Mouse (Mus musculus) T-helper 2 cell (primary cell): ENCODE results near the gene Gm20605.

Experiments used
- in situ Hi-C: fragments of 300-600 bp; cut with MboI, MseI; formaldehyde crosslinking; loops from one replicate; pipeline ENCODE4 v1.15.1; 2025; ENCODE audit warnings: high pct_unique_total_duplicates

Gene Gm20605

GRCm38 (mm10) chr5:137684294-137685123 is 55.5 kb downstream of the Gm20605 start, which contains the start of gene Agfg2:
TSS of gene Agfg2 (minus strand) at chr5:137684726.
- in situ Hi-C loops, result loop anchor here (5.0 kb wide), 1 partner anchor 63 kb away; the partner anchor contains the start of gene Tsc22d4

- in situ Hi-C loops, result loop anchor here (5.0 kb wide), 1 partner anchor 62 kb away; the partner anchor contains the start of gene Tsc22d4
These were observed 56.7 kb downstream of the Gm20605 start for GRCm38 (mm10) chr5:137685653-137686052.

- in situ Hi-C loops, result loop anchor here (5.0 kb wide), 1 partner anchor 61 kb away; the partner anchor contains the start of gene Tsc22d4
These were observed 57.3 kb downstream of the Gm20605 start for GRCm38 (mm10) chr5:137686127-137686790.

- in situ Hi-C loops, result loop anchor here (5.0 kb wide), 1 partner anchor 57 kb away; the partner anchor contains the start of gene Tsc22d4
These were observed 61.0 kb downstream of the Gm20605 start for GRCm38 (mm10) chr5:137689974-137690373.

GRCm38 (mm10) chr5:137690531-137690930 is 61.6 kb downstream of the Gm20605 start:
- in situ Hi-C loops, result no loop called here

GRCm38 (mm10) chr5:137691881-137692280 is 62.9 kb downstream of the Gm20605 start:
- in situ Hi-C loops, result no loop called here
